Mouse (Mus musculus): ENCODE results near the gene Stt3b. TPM values are rescaled to one million over a fixed set of nuclear protein-coding genes. Genes with fewer than 3 reads are reported as not detected.
"Not testable (repeated sequence)": the region's sequence is repeated elsewhere in the genome, so short reads cannot be mapped to it uniquely, and the experiment has no call there.

Gene Stt3b
- polyA plus RNA-seq, 1 experiment from 2014 or later: 61.3 TPM

- Histone ChIP-seq H3K79me2 (ENCODE audit: inconsistent target) (peaks cover 60% of the 10 kb centered on the region), H3K36me3 (ENCODE audit: inconsistent target) (no peaks in the 10 kb centered on the region), H3K4me3 (ENCODE audit: inconsistent target) (peak overlapping the region; percentile 87), H3K27ac (peak overlapping the region; percentile 67)
- WGBS (ENCODE audit: missing documents): 23% methylated on average over 4 of the region's 4 CpGs
Observed at GRCm38 (mm10) chr9:115308401-115308800, 1.8 kb downstream of the Stt3b start.

- 28% methylated on average over 6 of the region's 6 CpGs for WGBS (ENCODE audit: missing documents)
- Histone ChIP-seq H3K27ac (no peak overlapping the region), H3K79me2 (ENCODE audit: inconsistent target) (peaks cover 82% of the 10 kb centered on the region), H3K36me3 (ENCODE audit: inconsistent target) (no peaks in the 10 kb centered on the region), H3K4me3 (ENCODE audit: inconsistent target) (no peak overlapping the region)
Observed at GRCm38 (mm10) chr9:115306202-115306601, 4.0 kb downstream of the Stt3b start.

- WGBS (ENCODE audit: missing documents): 83% methylated on average over 4 of the region's 4 CpGs
- no peak overlapping the region for H3K4me3 ChIP-seq (ENCODE audit: inconsistent target)
Observed at GRCm38 (mm10) chr9:115304149-115304548, 6.1 kb downstream of the Stt3b start.

GRCm38 (mm10) chr9:115301593-115301992 is 8.6 kb downstream of the Stt3b start:
- 85% methylated on average over 7 of the region's 7 CpGs for WGBS (ENCODE audit: missing documents)
- no peak overlapping the region for H3K4me3 ChIP-seq (ENCODE audit: inconsistent target)
- H3K27ac ChIP-seq: no peak overlapping the region

More at GRCm38 (mm10) chr9:115304149-115304548, 6.1 kb downstream of the Stt3b start:
- H3K36me3 ChIP-seq (ENCODE audit: inconsistent target): no peaks in the 10 kb centered on the region
- no peak overlapping the region for H3K27ac ChIP-seq
- H3K79me2 ChIP-seq (ENCODE audit: inconsistent target): peaks cover 100% of the 10 kb centered on the region

GRCm38 (mm10) chr9:115301002-115301579 is 9.1 kb downstream of the Stt3b start:
- no peak overlapping the region for H3K4me3 ChIP-seq (ENCODE audit: inconsistent target)
- H3K36me3 ChIP-seq (ENCODE audit: inconsistent target): no peaks in the 10 kb centered on the region
- 97% methylated on average over 6 of the region's 6 CpGs for WGBS (ENCODE audit: missing documents)
- peaks cover 100% of the 10 kb centered on the region for H3K79me2 ChIP-seq (ENCODE audit: inconsistent target)
- no peak overlapping the region for H3K27ac ChIP-seq

More at GRCm38 (mm10) chr9:115301593-115301992, 8.6 kb downstream of the Stt3b start:
- Histone ChIP-seq H3K36me3 (ENCODE audit: inconsistent target) (no peaks in the 10 kb centered on the region), H3K79me2 (ENCODE audit: inconsistent target) (peaks cover 100% of the 10 kb centered on the region)

GRCm38 (mm10) chr9:115296738-115297137 is 13.5 kb downstream of the Stt3b start:
- WGBS (ENCODE audit: missing documents): 69% methylated on average over 7 of the region's 7 CpGs
- H3K79me2 ChIP-seq (ENCODE audit: inconsistent target): peaks cover 100% of the 10 kb centered on the region
- H3K27ac ChIP-seq: no peak overlapping the region
- H3K4me3 ChIP-seq (ENCODE audit: inconsistent target): no peak overlapping the region
- H3K36me3 ChIP-seq (ENCODE audit: inconsistent target): no peaks in the 10 kb centered on the region

- Histone ChIP-seq H3K27ac (no peak overlapping the region), H3K79me2 (ENCODE audit: inconsistent target) (peaks cover 100% of the 10 kb centered on the region), H3K4me3 (ENCODE audit: inconsistent target) (no peak overlapping the region), H3K36me3 (ENCODE audit: inconsistent target) (no peaks in the 10 kb centered on the region)
- 97% methylated on average over 10 of the region's 10 CpGs for WGBS (ENCODE audit: missing documents)
Observed at GRCm38 (mm10) chr9:115293920-115294594, 16.2 kb downstream of the Stt3b start.

GRCm38 (mm10) chr9:115287774-115288434 is 22.3 kb downstream of the Stt3b start:
- Histone ChIP-seq H3K36me3 (ENCODE audit: inconsistent target) (no peaks in the 10 kb centered on the region), H3K79me2 (ENCODE audit: inconsistent target) (peaks cover 100% of the 10 kb centered on the region), H3K27ac (no peak overlapping the region), H3K4me3 (ENCODE audit: inconsistent target) (no peak overlapping the region)
- WGBS (ENCODE audit: missing documents): 100% methylated on average over 5 of the region's 6 CpGs

- no peak overlapping the region for H3K4me3 ChIP-seq (ENCODE audit: inconsistent target)
- peaks cover 6% of the 10 kb centered on the region; the same call in 1 of the 2 replicates for H3K36me3 ChIP-seq (ENCODE audit: inconsistent target)
- 90% methylated on average over 4 of the region's 4 CpGs for WGBS (ENCODE audit: missing documents)
- H3K79me2 ChIP-seq (ENCODE audit: inconsistent target): peaks cover 100% of the 10 kb centered on the region
- H3K27ac ChIP-seq: no peak overlapping the region
Observed at GRCm38 (mm10) chr9:115284385-115284784, 25.8 kb downstream of the Stt3b start.

- H3K36me3 ChIP-seq (ENCODE audit: inconsistent target): peaks cover 12% of the 10 kb centered on the region; the same call in 1 of the 2 replicates
- H3K79me2 ChIP-seq (ENCODE audit: inconsistent target): peaks cover 100% of the 10 kb centered on the region
- no peak overlapping the region for H3K4me3 ChIP-seq (ENCODE audit: inconsistent target)
- WGBS (ENCODE audit: missing documents): 78% methylated on average over 4 of the region's 4 CpGs
- H3K27ac ChIP-seq: no peak overlapping the region
Observed at GRCm38 (mm10) chr9:115283403-115283802, 26.8 kb downstream of the Stt3b start.

GRCm38 (mm10) chr9:115278641-115279040 is 31.6 kb downstream of the Stt3b start:
- H3K27ac ChIP-seq: no peak overlapping the region
- H3K79me2 ChIP-seq (ENCODE audit: inconsistent target): peaks cover 57% of the 10 kb centered on the region
- H3K36me3 ChIP-seq (ENCODE audit: inconsistent target): peaks cover 32% of the 10 kb centered on the region; the same call in 1 of the 2 replicates
- no peak overlapping the region for H3K4me3 ChIP-seq (ENCODE audit: inconsistent target)
- WGBS (ENCODE audit: missing documents): 86% methylated on average over 1 of the region's 1 CpGs

GRCm38 (mm10) chr9:115274806-115275205 is 35.4 kb downstream of the Stt3b start:
- peaks cover 30% of the 10 kb centered on the region; the same call in 1 of the 2 replicates for H3K36me3 ChIP-seq (ENCODE audit: inconsistent target)
- no peak overlapping the region for H3K27ac ChIP-seq
- H3K79me2 ChIP-seq (ENCODE audit: inconsistent target): peaks cover 35% of the 10 kb centered on the region; the same call in 1 of the 2 replicates
- 91% methylated on average over 6 of the region's 6 CpGs for WGBS (ENCODE audit: missing documents)
- no peak overlapping the region for H3K4me3 ChIP-seq (ENCODE audit: inconsistent target)

GRCm38 (mm10) chr9:115273095-115273649 is 37.0 kb downstream of the Stt3b start:
- WGBS (ENCODE audit: missing documents): 93% methylated on average over 7 of the region's 7 CpGs
- Histone ChIP-seq H3K36me3 (ENCODE audit: inconsistent target) (peaks cover 20% of the 10 kb centered on the region; the same call in 1 of the 2 replicates), H3K4me3 (ENCODE audit: inconsistent target) (no peak overlapping the region), H3K27ac (no peak overlapping the region), H3K79me2 (ENCODE audit: inconsistent target) (peaks cover 22% of the 10 kb centered on the region; the same call in 1 of the 2 replicates)

GRCm38 (mm10) chr9:115272451-115272850 is 37.8 kb downstream of the Stt3b start:
- Histone ChIP-seq H3K79me2 (ENCODE audit: inconsistent target) (peaks cover 24% of the 10 kb centered on the region; the same call in 1 of the 2 replicates), H3K36me3 (ENCODE audit: inconsistent target) (peaks cover 20% of the 10 kb centered on the region; the same call in 1 of the 2 replicates)
- WGBS (ENCODE audit: missing documents): 90% methylated on average over 1 of the region's 5 CpGs
- H3K27ac ChIP-seq; H3K4me3 ChIP-seq (ENCODE audit: inconsistent target): not testable (repeated sequence)

Data from macrophage (primary cell).